Mouse (Mus musculus): ENCODE results near the gene Sorbs1.

The Sorbs1 gene

DNA sequence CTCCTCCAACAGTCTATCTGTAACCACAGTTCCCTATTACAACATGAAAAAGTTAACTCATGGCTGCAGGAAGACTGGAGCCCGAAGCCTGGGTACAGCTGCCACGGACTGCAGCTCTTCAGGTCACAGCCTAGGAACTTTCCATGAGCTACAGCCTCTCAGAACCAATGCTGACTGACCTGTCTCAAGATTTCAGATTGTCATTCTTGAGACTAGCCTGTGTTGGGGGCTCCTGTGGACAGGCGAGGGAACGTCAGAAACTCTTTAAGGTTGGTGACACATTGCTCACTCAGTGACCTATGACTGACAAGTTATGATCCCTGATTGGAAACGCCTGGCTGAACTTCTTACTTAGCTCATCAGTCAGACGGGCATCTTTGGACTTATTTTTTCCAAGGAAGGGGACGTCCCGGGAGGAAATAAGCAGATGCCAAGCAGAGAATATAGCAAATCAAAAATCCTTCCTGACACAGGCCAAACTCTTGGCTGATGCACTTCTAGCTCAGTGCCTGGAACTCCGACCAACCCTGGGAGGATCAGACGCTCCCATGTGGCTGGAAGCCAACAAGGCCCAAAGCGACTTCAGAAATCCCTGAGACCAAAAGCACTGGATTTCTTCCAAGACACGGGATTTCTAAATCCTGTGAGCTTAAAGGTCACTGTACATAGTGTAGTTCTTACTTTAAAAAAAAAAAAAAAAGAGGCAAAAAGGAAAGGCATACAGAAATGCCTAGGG, 76.9 kb downstream of the Sorbs1 start:
- DNase-seq (ENCODE audit: low spot score), result no peak

DNA sequence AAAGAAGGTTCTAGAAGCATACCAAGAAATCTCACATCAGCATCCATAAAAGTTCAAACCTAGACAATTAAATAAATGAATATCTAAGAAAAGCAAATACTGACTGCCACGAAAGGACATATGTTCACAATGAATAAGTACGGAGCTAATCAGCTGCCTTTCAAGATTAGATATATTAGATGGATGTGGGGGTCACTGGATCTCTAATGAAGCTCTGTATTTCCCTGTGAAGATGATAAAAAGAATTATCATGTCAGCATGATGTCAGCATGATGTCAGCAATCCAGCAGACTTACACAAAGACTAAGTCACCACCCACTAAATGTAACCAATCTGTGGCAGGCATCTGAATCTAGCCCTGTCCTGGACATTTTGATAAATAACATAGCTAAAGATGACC, 77.8 kb downstream of the Sorbs1 start:
- no peak for DNase-seq (ENCODE audit: low spot score)

DNA sequence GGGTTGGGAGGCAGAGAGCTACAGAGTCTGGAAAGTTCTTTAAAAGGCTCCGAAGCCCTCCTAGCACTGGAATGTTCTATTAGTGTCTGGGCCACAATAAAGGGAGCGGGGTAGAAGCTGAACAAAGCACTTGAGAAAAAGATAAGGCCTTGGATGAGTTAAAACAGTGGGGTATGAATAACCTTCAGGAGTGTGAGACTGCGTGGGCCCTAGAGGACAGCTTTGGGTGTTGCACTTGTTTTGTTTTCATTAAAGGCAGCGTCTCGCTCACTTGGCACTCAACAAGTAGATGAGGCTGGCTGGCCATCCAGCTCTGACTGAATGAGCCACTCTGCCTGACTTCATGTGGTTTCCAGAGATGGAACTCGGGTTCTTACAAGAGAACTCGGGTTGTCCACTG, 78.5 kb downstream of the Sorbs1 start:
- DNase-seq (ENCODE audit: low spot score), result no peak

DNA sequence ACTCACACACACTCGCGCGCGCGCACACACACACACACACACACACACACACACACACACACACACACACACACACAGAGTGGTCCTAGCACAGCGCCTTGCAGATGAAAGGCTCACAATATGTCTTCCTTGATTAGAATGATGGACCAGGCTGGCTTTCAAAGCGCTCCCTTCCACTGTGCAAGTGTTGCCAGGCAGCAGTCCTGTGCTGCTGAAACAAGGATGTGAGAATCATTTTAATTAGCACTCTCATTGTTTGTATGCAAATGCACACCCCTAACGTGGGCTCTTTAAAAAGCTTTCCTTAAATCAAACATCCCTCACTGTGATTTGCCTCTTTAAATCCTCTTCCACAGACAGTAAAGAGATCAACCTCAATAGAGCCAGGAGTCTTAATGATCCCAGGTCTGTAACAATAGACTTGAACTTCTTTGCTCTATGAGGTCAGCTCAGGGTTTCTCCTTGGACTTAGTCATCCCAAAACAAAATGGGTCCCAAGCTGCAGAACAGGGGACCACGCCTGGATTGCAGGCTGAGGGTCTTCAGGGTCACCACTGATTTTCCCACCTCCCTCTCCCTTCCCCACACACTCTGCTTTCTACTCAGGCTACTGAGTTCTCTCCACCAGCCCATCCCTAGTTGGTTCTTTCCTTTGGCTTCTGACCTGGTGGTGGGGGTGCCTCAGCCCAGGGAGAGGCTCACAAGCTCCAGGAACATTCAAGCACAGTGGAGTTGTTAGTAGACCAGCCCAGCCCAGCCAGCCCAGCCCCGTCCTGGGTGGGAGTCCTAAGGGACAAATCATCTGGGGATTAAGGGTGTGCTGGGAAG, 79.3 kb downstream of the Sorbs1 start:
- DNase-seq (ENCODE audit: low spot score), result no peak

DNA sequence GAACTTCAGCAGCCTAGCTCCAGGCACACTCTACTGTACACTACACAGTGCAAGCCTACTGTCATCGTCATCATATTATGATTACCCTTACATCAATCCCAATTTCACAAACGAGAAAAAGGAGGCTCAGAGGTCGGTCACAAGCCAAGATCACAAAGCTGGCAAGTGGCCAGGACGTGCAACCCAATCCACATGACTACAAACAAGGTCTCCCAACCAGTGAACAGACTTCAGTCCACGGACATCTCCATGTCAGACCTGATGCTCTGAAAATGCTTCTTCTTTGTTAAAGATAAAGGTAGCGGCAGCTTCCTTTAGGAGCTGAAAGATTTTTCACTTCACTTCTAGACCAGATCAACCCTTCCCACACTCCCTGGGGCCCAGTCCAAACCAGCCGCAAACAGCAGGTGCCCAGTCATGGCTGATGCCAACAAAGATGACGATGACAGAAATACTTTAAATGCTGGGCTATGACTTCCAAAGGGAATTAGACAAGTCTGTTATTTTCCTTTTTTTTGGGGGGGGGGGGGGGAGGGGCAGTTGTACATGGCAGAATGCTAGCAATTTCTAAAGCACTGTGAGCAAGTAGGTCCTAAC, 80.2 kb downstream of the Sorbs1 start:
- DNase-seq (ENCODE audit: low spot score), result no peak

DNA sequence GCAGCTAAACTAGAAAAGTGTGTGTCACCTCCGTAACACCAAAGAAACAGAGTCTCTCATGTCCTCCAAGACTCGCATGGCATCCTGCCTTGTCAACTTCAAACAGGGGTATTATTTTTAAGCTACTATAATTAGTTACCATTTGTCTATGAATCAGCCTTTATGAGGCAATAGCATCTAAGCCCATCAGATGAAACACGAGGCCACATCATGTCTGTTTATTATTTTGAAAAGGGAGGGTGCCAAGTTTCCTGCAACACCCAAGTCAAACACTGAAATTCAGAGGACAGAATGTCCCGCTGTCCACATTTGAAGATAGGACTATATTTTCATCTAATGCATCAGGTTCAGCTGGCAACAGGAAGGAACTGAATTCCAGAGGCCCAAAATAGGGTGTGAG, 81.6 kb downstream of the Sorbs1 start:
- DNase-seq (ENCODE audit: low spot score), result no peak

DNA sequence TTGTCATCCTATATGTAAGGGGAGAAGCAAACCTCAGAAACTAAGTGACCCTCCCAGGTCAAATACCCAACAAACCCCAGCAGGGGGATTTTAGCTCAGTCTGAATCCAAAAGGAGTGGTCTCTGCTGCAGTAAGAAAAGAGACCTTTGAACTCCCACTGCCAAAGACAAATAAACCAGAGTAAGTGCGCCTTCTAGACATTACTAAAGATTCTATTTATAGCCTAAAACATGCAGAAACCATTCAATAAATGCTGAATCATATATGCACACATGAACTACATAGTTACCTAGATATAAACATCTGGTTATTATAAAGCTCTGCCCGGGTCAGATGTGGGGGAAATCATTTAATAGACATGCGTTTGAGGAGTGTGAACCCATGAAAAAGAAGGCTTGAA, 84.0 kb downstream of the Sorbs1 start:
- no peak for DNase-seq (ENCODE audit: low spot score)

DNA sequence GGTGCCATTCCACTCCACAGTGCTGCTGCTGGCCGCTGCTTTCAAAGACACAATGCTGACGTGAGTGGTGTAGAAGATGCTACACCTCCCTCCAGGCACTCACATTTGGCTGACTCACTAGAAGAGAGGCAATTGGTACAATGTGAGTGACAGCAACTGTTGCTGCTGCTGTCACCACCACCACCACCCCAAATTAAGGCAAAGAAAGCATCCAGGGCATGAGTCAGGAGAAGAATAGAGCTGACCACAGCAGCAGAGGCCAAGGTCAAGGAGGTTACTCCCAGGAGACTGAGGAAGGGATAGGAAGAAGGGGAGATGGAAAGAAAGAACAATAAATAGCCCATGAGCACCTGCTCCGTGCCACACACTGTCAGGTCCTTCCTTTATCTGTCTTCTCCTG, 84.4 kb downstream of the Sorbs1 start:
- DNase-seq (ENCODE audit: low spot score), result no peak

DNA sequence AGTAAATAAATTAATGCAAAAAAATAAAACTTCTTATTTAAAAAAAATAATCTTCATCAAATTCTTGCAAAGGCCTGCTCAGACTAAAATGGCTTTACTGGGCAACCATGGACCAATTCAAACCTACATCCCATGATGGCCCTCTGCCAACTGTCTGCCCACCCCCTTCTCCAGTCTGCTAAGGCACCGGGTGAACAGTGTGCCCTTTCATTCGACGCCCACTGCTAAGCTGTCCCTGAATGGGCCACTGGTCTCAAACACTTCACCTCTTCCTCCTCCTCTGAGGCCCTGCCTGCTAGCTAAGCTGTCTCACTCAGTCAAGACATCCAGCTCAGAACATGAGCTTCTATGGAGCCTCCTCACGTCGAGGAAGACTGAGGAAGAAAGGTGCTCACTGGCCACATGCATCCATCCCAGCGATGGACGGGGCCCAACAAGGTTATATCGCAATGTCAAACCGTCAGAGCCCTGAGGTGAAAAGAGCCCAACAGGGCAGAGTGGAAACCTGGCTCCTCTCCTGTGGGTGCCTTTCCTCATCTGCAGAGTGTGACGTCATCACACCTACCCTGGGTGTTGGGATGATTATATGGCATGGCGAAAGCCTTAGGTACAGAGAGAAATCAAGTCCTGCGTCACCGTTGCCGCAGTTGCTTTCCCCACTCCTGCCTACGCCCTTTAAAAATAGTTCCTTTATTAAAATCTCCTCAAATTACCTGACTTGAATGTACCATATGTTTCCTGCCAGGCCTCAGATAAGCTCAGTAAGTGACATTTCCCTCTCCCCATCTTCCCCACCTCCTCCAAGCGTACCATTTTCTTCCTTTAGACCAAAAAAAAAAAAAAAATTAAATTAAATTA, 87.2 kb downstream of the Sorbs1 start:
- no peak for DNase-seq (ENCODE audit: low spot score)

DNA sequence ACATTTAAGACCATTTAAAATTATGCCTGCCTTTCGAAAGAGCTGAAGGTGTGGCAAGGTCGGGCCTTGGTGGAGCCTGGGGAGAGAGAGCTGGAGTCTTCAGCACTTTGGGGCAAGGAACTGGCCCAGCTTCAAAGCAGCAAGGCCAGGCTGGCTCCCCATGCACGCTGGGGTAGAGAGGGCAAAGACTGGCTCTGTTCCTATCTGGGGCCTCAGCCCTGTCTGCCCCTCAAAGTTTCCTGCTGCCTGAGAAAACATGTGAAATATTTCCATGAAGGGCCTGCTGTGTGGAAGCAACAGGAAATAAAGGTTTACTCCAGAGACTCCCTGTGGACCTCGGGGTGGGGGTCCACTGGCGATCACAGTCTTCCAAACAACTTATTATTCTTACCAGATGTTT, 88.3 kb downstream of the Sorbs1 start:
- DNase-seq (ENCODE audit: low spot score), result no peak

DNA sequence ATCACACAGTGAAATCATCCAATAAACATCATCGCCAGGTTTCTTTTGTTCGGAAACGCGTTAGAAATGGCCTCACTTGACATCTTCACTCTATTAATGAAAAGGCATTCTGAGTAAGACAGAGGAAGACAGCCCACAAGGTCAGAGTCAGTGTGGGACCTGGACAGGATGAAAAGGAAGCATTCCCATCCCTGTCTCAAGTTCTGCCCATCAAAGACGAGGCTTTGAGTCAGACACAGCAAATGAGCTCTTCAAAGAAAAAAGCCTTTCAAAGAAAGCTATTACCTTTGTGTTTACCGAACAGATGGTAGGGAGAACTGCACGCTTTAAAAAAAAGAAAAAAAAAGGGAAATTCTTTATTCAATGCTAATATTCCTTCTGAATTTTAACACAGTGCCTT, 92.5 kb downstream of the Sorbs1 start:
- DNase-seq (ENCODE audit: low spot score), result no peak

DNA sequence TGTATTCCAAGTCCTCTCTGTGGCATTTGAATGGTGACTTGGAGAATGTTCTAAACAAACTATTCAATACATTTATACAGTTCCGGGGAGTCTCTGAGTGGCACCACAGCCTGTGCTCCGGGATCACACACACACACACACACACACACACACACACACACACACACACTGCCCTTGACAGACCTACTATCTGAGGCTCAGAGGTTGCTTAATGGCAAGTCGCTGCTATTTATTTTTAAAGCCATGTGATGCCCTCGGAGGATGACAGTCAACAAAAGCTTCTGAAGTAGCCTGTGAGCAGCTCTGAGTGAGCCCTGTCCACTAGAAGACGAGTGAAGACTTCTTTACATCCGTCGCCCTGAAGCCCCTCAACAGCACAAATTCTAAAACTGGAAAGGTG, 94.3 kb downstream of the Sorbs1 start:
- no peak for DNase-seq (ENCODE audit: low spot score)

DNA sequence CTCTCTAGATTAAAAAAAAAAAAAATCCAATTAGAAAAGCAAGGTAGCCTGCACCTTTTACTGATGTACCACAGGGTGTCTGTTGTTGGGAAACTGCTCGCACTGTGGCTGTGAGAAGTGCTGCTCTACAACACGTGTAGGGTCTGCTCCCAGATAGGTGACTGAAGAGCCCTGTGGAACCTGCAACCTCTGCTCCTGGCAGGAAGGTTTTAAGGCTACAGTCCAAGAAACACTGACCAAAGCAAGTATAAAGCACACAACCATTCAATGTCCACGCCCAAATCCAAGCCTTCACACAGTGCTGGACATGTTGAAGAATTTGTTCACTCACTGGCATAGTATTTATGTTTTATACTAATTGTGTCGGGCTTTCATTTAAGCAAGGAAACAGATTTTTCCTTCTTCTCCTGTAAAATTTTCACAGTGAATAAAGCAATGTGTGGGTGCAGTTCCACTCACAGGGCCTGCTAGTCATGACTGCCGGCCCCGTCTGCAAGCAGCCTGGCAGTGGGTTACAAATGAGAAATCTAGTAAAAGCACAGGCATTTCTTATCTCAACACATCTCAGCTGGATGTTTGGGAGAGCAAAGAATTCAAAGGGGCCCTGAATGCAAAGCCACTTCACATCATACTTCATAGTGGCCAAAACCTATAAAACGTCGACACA, 96.3 kb downstream of the Sorbs1 start:
- no peak for DNase-seq (ENCODE audit: low spot score)

DNA sequence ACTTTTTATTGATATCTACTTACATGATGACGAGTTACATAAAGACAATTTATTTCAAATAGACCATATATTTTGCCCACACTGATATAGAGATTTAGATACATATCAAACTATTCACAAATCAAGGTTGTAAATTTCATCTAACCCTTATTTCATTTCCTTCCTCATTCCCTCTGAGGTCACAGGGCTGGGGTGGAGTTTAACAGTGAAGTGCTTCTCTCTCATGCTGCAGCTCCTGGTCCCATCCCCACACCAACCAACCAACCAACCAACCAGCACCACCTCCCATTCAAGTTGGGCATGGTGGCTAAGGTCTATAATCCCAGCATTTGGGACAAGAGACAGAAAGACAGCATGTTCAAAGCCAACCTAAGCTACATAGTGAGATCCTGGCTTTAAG, 97.9 kb downstream of the Sorbs1 start:
- DNase-seq (ENCODE audit: low spot score), result no peak

DNA sequence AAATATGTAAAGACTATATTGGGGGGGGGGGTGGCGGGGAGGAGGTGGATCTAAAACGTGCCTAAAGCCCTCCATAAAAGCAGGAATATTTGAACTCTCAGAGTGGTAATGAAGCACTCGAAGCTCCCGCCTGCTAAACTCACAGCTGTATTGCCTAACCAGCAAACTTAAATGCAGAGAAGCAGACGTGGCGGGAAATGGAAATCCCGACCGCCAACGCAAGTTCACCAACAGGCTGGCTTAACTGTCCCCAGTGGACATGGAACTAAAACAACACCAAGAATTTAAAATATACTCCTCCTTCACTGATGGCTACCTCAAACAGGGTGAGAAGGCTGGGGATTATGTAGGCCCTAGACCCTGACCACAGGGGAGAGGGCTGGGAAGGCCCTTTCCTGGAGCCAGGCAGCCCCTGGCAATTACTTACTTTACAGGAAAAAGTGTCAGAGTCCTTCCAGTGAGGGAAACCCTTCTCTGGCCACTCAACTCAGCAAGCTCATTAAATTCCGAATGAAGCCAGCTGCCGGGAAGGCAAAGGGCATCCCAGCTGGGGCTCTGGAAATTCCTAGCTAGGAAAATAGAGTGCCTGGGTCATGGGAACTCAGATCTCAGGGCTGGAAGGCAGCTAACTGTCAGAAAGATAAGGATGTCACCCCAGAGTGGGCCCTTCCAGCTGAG, 98.6 kb downstream of the Sorbs1 start:
- no peak for DNase-seq (ENCODE audit: low spot score)

DNA sequence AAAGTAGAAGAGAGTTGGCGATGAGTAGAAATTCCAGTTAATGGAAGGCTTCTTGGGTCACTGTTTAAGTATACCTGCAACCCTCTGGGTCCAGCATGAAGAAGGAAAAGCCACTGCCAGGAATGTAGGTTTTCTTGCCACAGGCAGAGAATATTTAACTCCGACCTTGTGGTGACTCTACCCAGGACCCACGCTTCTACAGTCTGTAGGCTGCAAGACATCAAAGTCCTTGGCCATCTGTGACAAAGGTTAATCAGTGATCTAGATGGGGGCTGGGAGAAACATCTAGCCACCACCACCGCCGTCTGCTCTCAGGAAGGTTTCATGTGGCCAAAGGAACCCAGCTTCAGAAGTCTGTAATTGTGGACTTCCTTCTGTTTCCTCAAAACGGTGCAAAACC, 99.2 kb downstream of the Sorbs1 start:
- no peak for DNase-seq (ENCODE audit: low spot score)

DNA sequence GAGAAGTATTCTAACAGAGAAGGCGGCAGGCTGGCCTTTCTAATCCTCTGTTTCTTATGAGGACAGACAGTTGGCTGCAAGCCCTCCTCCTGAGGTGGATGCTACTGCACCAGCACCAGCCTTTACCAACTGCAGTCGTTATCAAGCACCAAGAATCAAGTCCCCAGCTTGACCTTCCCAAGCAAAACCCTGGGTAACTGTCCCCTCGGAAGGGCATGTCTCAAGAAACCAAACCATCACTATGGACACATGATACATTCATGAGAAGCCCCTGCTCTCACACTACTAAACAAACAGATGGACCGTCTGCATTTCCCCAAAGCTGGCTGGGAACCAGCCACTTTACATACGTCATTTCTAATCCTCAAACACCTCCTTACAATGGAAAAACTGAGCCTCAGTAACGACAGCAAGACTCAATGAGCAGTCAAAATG, 102.2 kb downstream of the Sorbs1 start:
- no peak for DNase-seq (ENCODE audit: low spot score)

DNA sequence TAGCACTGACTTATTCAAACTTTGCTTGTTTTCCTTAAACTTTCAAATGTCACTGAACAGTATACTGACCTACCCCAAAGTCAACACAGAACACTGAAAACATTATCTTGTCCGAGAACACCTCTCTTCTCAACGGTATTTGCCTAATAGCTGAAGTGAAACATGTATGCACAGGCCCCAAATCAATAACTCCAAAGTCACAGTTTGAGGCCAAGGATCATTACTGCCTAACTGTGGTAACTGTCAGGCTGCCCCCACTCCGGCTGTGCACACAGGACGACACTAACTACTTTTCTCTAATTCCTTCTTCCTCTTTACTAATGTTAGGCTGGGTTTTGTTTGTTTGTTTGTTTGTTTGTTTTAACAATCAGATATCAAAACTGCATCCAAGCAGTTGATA, 103.1 kb downstream of the Sorbs1 start:
- DNase-seq (ENCODE audit: low spot score), result no peak

DNA sequence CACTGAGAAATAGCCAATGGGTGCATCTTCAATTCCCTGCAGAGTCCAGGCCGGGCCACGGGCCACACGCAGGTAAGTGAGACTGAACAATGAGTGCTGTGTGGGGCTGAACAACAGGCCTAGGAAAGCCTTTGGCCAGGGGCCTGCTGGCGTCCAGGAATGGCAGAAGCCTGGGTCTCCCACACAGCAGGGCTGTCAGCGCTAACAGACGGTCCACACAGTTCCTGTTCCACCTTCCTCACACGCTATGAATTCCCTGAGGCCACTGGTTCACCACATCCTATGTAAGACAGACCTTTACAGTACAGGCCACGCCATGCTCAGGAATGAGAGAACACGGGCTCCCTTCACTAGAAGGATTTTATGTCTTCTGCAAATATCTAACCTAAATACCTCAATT, 103.5 kb downstream of the Sorbs1 start:
- DNase-seq (ENCODE audit: low spot score), result no peak

DNA sequence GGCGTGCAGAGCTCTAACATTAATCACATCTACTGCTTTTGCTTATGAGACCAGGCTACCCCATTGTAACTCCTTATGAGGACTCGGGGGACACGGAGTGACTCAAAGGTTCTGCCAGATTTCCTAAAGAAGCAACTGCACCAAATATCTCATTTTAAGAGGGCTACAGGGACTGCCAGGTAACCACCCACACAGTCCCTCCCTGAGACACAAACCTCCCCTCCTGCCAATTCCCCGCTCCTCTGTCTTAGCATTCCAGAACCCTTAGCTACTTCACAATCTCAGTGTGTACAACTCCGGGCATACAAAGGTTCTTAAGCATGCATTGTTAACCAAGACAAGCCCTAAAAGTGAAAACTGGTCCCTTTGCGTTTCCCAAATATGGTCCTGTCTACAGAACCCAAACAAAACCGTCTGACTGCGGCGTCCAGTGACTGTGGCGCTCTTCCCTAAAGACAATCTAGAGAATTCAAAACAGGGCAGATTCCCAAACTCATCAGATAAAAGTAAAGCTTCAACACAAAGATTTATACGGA, 104.0 kb downstream of the Sorbs1 start:
- DNase-seq (ENCODE audit: low spot score), result no peak

DNA sequence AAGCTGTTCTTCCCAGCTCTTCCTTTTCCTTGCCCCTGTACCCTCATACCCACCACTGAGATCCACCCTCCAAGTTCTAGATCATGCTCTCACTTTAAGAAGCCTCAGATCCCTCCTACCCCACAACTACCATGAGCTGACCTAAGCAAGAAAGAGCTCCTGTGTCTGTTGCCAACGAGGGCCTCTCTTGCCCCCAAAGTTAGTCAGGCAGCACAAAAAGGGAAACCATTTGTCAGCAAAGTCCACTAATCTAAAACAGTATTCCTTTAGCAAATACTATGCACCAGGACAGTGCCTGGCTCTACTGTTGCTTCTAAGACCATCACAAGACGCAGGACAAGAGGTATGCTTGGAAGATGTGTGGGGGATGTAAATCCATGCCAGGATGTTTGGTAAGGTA, 106.4 kb downstream of the Sorbs1 start:
- no peak for DNase-seq (ENCODE audit: low spot score)
